Mouse (Mus musculus) CD4-positive naive resting alpha-beta T cell, adult 76 days (primary cell): ENCODE data around the gene Dzip1. TPM values are rescaled to one million over a fixed set of nuclear protein-coding genes. Genes with fewer than 3 reads are reported as not detected.

Experiments
- total RNA-seq: library from RNA; stranded (reverse); gene quantifications from one replicate; pipeline ENCODE4 v1.2.4, GENCODE M21; 2023

Dzip1 gene
- 72.7 TPM for total RNA-seq

DNA sequence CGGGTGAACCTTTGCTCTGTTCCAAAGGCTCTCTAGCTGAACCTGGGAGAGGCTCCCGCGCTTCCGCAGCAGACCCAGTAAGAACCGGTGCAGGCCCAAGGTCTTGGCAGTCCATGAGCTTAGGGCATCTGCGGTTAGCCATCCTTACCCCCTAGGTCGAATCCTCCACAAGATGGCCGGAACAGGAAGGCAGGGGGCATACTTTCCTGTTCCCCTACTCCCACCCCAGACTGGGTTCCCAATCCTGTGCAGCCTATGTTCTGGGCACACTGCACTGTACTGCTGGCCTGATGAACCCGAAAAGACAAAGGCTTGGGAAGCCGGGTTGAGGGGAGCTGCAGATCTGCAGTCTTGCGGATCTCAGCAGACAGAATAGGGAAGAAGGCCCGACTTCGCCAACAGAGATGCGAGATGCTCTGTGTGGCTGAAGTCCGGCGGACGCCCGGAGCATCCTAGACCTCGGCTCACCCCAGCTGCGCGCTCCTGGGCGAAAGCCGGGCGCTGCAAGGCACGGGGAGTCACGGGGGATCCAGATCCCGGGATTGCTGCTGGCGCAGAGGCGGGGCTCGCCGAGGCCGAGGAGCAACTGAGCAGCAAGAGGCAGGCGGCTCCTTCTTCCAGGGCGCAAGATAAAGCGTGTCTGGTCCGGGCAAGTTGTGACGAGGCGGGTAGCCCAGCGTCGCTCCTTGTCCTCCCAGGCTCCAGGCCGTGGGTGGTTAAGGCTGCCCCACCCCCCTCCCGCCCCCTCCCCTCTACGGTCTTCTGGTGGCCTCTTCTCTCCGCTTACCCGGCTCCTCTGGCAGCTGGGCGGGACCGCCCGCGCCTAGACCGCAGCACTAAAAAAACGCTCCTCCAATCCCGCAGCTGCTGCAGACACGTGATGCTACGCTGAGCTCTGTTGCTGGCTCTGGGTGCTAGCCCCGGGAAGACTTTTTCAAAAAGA lies at the start of gene Dzip1:
Gene Dzip1, minus strand, starts transcription at position 788 of the 943 bp plus-strand sequence.

DNA sequence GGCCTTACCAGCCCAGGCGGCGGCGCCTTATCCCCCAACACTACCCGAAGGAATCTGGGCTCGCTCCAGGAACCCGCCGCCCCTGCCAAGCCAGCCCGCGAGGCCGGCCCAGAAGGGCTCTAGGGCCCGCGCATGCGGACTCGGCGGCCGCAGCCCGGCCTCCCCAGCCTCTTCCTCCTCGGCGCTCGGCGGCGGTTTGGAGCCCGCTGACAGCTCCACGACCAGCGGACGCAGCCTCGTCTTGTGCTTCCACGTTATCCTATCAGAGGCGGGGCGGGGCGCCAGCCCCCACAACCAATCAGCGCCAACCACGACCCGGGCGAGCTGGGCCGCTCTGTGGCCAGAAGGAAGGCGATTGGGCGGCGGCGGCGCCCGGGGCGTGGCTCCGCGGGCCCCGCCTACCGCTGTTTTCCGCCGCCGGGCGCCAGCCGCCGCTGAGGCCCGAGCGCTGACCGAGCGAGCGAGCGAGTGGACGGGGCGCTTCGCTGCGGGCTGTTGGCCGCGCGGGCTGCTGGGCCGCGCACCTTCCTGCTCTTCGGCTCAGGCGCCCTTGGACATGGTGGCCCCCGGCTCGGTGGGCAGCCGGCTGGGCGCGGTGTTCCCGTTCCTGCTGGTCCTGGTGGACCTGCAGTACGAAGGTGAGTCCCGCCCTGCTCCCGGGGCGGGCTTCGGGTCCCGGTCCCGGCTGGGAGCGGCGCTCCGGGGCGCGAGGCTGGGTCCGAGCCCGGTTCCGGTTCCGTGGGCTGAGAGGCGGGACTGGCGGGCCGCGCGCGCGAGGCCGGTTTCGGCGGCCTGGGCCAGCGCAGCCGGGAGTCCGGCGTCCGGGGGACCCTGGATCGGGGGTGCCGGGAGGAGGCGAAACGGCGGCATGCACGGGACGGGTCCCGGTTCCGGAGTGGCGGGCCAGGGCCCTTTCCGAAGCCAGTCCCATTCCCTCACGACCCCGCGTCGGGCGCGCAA lies 12.6 kb upstream of the Dzip1 start, which contains the start of gene Dnajc3:
Gene Dnajc3, plus strand, starts transcription at position 444 of the 960 bp plus-strand sequence.

Other genes with a start within 250 kb of the Dzip1 start
- gene Abcc4, start 219.2 kb downstream of the Dzip1 start, total RNA-seq = 17.9 TPM
- gene Cldn10, start 137.6 kb downstream of the Dzip1 start, total RNA-seq = 1.3 TPM
- 43.3 TPM for gene Dnajc3, start 12.5 kb upstream of the Dzip1 start, total RNA-seq
- gene Uggt2, start 174.0 kb upstream of the Dzip1 start, total RNA-seq = 1.1 TPM
- not detected for gene Hs6st3, start 212.9 kb upstream of the Dzip1 start, total RNA-seq